Mouse (Mus musculus) small intestine, adult 2 months (tissue): ENCODE data around the gene Klhl13. TPM values are rescaled to one million over a fixed set of nuclear protein-coding genes. Genes with fewer than 3 reads are reported as not detected.
A peak's percentile ranks its signal among the peaks of the same experiment; 100 is the strongest.

Experiments used
- H3K27ac ChIP-seq: fragments of 200-500 bp; 2 replicates; pipeline ENCODE4 v1.5.1; 2012; ENCODE audit warnings: low read depth, low read length, control low read depth, inconsistent platforms; ENCODE audit not compliant: insufficient read depth
- H3K27me3 ChIP-seq: fragments of 200-500 bp; 2 replicates; pipeline ENCODE4 v1.6.1; 2012; ENCODE audit warnings: mild to moderate bottlenecking, moderate library complexity, low read length, inconsistent platforms; ENCODE audit not compliant: control insufficient read depth, insufficient read depth
- H3K36me3 ChIP-seq: fragments of 200-500 bp; 2 replicates; pipeline ENCODE4 v1.6.1; 2012; ENCODE audit warnings: mild to moderate bottlenecking, low read length, control low read depth, inconsistent platforms; ENCODE audit not compliant: control insufficient read depth, insufficient read depth
- H3K4me1 ChIP-seq: fragments of 200-500 bp; 2 replicates; pipeline ENCODE4 v1.6.1; 2012; ENCODE audit warnings: low read length, inconsistent platforms, mixed read lengths; ENCODE audit not compliant: control insufficient read depth, insufficient read depth, insufficient read length
- H3K4me3 ChIP-seq: fragments of 200-500 bp; 2 replicates; pipeline ENCODE4 v1.5.1; 2012; ENCODE audit warnings: low read depth, mild to moderate bottlenecking, control low read depth, inconsistent platforms, low read length, moderate library complexity
- CTCF ChIP-seq: fragments of 200-500 bp; IDR thresholded peaks from 2 replicates; pipeline ENCODE4 v1.5.1; 2012; ENCODE audit warnings: low read depth, mild to moderate bottlenecking, control low read depth, inconsistent platforms, low read length, moderate library complexity, mixed read lengths; ENCODE audit not compliant: insufficient replicate concordance, insufficient read length; ENCODE audit errors: extremely low read depth
- POLR2A ChIP-seq: fragments of 200-500 bp; IDR thresholded peaks from 2 replicates; pipeline ENCODE4 v1.6.1; 2012; ENCODE audit warnings: low read depth, mild to moderate bottlenecking, control low read depth, inconsistent platforms, low read length, moderate library complexity
- WGBS: fragments of 180-500 bp; shearing (Covaris S2); methylation state at CpG from one replicate; pipeline ENCODE4 v1.1.7; 2018; 5-methylcytosine and 5-hydroxymethylcytosine counted together
- polyA plus RNA-seq: library from polyadenylated mRNA; depleted of rRNA; stranded (reverse); fragments of >200 nt; gene quantifications from 2 replicates; pipeline ENCODE4 v1.2.3, GENCODE M21; 2012; rRNA removed

Gene Klhl13
- polyA plus RNA-seq: 0.38 and 0.43 TPM in 2 replicates

DNA sequence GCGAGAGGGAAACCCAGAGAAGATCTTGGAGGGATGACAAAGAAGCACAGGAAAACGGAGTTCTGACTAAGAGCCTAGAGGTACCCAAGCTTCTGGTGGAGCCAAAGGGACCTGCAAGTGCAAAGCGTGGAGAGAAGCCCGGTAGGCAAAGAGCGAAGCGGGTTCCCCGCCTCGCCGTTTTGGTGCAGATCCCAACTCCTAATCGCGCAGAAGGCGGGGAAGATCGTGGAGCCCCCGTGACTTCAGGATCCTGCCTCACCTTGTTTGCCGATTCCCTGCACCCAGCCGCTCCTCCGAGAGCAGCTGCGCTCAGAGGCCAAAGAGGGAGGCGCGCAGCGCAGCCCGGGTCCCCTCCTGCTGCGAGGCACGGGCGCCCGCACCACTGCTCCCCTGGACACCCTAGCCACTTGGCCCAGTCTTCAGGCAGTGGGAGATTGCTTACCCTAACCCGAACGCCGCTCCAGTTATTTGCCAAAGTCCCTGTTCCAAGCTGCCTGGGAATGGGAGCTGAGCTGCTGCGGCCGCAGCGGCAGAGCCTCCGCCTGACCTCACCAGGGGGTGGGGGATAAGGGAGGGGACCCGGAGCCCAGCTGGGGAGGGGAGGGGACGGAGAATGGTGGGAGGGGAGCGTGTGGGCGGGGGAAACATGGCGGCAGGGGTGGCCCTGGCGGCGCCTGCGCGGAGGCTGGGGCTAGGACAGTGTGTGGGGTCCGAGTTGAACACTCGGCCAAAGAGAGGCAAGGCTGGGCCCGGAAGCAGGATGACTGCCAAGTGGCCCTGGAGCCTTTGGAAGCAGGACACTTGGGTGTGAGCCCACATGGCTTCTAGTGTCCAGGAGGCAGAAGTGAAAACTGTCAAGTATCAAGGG lies at the start of gene Klhl13:
Gene Klhl13, minus strand, starts transcription at position 569 of the 868 bp plus-strand sequence.
- WGBS: 5% methylated on average over 41 of the region's 45 CpGs
- TF ChIP-seq CTCF (no peak), POLR2A (no peak)
- no peaks in the 10 kb centered on the region for H3K4me1 ChIP-seq
- H3K27ac ChIP-seq: no peak within 1 kb of the TSS; the same call in 1 of the 2 replicates
- no peaks in the 10 kb centered on the region for H3K36me3 ChIP-seq
- H3K4me3 ChIP-seq: peak within 1 kb of the TSS; percentile 66
- H3K27me3 ChIP-seq: no peaks in the 10 kb centered on the region

DNA sequence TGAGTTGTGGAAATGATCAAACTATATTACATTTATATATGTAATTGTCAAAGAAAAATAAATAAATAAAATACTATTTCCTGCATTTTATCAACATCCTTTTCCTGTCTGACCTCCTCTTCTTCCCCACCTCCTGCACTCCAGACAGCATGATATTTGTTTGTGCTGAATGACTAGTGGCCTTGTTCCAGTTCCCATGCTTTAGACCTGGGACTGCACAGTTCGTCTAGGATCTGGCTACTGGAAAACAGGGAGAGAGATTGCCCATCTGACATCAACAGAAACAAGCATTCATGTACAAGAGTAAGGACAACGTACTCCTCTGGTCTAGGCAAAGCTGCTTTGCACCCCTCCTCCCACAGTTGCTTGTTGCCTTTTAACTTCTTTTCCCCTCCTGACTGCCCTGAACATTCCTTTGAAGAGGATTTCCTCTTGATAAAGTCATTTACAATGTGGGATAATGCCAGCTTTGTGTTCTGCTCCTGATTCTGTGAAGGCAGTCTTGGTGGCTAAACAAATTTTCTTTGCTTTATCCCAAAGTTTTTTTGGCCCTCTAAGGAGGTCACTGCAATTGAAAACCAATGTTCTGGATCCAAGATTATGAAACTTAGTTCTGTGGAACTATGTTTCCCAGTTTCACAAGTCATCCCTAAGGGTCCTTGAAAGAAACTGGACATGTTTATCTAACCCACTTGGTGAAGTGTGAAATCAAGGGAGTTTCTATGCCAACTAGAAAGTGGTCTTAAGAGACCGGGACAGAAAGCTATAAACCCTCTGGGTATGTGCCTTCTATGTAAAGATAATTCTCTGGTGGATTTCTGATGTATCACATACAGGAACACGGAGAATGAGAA lies 44.6 kb upstream of the Klhl13 start:
- no peak overlapping the region for H3K4me3 ChIP-seq
- no peaks in the 10 kb centered on the region for H3K36me3 ChIP-seq
- no peaks in the 10 kb centered on the region for H3K4me1 ChIP-seq
- no peaks in the 10 kb centered on the region for H3K27me3 ChIP-seq
- WGBS: 56% methylated on average over 4 of the region's 4 CpGs
- H3K27ac ChIP-seq: no peak overlapping the region
- TF ChIP-seq POLR2A: no peak
- no peak for TF ChIP-seq CTCF

DNA sequence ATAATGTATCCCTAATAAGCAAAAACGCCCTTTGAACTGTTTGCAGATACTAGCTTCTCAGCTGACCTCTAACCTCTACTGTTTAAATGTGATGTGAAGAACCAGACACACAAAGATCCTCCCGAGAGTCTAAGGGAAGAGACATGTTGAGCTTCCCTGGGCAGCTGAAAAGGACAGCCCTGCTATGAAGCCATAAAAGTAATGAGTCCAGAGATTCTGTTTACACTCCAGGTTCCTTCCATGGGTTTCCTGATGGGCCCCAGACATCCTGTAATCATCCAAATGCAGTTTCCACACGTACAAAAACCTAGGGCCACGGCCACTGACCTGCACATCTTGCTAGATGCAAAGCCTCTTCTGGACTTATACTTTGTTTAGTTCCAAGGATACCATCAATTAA lies 23.8 kb upstream of the Klhl13 start:
- TF ChIP-seq POLR2A (no peak), CTCF (no peak)
- Histone ChIP-seq H3K27ac (no peak overlapping the region), H3K36me3 (no peaks in the 10 kb centered on the region), H3K4me3 (no peak overlapping the region), H3K27me3 (no peaks in the 10 kb centered on the region), H3K4me1 (no peaks in the 10 kb centered on the region)
- WGBS: 21% methylated on average over 4 of the region's 4 CpGs

DNA sequence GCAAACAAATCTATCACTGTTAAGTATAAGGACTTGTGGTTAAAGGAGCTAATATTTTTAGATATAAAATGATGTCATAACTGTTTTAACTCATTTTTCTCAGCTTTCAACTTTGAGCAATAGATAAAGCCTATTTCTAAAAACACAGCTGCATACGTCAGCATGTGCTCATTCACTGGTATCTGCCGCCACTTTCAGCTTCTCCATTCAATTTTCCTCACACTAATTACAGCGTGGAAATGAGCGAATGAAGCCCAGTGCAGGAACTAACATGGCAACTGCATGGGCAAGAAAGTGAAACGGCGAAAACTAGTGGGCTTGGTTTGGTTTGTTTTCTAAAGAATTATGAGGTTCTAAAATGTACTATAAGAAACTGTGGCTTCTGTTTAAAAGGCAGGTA lies 1.4 kb downstream of the Klhl13 start:
- 54% methylated on average over 6 of the region's 6 CpGs for WGBS
- H3K27ac ChIP-seq: no peak overlapping the region
- TF ChIP-seq POLR2A (no peak), CTCF (no peak)
- no peaks in the 10 kb centered on the region for H3K27me3 ChIP-seq
- no peak overlapping the region for H3K4me3 ChIP-seq
- H3K4me1 ChIP-seq: no peaks in the 10 kb centered on the region
- no peaks in the 10 kb centered on the region for H3K36me3 ChIP-seq

DNA sequence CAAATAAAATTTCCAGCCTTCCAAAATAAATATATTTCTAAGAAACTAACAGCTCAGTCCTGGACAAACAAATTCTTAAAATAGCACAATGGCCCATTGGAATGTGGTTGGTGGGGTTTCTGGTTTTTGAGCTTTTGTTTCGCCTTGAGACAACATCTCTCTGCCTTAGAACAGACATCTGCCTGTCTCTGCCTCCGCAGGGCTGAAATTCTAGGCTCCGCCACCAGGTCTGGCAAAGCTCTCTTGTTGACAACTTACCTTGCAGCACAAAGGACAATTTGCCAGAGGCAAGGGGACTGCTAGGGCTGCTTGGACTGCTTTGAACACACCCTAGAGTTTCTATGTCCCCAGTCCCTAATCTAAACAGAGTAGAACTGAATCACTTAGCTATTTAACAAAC lies 4.4 kb downstream of the Klhl13 start:
- no peak overlapping the region for H3K27ac ChIP-seq
- 85% methylated on average over 3 of the region's 3 CpGs for whole genome bisulfite sequencing

DNA sequence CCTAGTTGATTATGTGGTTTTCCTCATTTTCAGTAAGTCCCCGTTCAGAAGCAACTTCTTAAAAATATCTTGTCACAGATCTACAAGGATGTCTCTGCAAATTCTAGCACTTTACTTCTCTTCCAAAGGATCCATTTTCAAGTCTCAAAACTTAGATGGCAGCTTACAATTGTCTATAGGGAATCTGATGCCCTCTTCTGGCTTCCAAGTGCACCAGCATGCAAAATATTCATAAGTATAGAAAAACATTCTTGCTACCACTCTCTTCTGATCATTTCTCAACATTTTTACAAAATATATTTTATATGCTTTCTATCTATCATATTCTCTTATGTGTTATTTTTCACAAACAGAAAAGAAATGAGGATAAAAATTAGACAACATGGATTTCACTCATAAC lies 14.8 kb downstream of the Klhl13 start:
- 82% methylated on average over 1 of the region's 1 CpGs for WGBS

More for the DNA sequence above, 4.4 kb downstream of the Klhl13 start:
- no peak for TF ChIP-seq CTCF
- TF ChIP-seq POLR2A: no peak
- Histone ChIP-seq H3K36me3 (no peaks in the 10 kb centered on the region), H3K4me1 (no peaks in the 10 kb centered on the region), H3K27me3 (no peaks in the 10 kb centered on the region), H3K4me3 (no peak overlapping the region)

DNA sequence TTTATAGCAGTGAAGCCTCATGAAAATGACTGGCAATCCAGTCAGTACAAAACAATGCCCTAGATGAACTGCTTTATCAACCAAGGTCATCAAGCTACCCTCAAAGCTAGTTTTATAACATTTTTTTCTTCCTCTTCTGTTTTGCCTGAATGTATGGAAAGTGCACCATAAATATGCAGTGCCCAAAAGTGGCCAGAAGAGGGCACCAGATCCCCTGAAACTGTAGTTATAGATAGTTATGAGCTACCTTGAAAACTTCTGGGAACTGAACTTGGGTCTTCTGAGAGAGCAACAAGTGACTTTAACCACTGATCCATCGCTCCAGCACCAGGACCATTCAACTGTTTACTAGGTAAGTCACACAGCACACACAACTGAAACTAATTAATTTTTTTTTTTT lies 36.8 kb downstream of the Klhl13 start:
- H3K27ac ChIP-seq: no peak overlapping the region
- no peaks in the 10 kb centered on the region for H3K36me3 ChIP-seq
- WGBS: 69% methylated on average over 1 of the region's 1 CpGs
- H3K4me1 ChIP-seq: no peaks in the 10 kb centered on the region
- no peak overlapping the region for H3K4me3 ChIP-seq
- no peak for TF ChIP-seq POLR2A
- TF ChIP-seq CTCF: no peak
- H3K27me3 ChIP-seq: no peaks in the 10 kb centered on the region

More for the DNA sequence above, 14.8 kb downstream of the Klhl13 start:
- Histone ChIP-seq H3K4me3 (no peak overlapping the region), H3K36me3 (no peaks in the 10 kb centered on the region), H3K27me3 (no peaks in the 10 kb centered on the region), H3K4me1 (no peaks in the 10 kb centered on the region), H3K27ac (no peak overlapping the region)
- TF ChIP-seq CTCF: no peak
- no peak for TF ChIP-seq POLR2A
